Mouse (Mus musculus) lung, embryonic 14.5 days (tissue): ENCODE results near the gene Dennd4c. TPM values are rescaled to one million over a fixed set of nuclear protein-coding genes. Genes with fewer than 3 reads are reported as not detected.

ENCODE experiments used
- ATAC-seq: fragments of 200-750 bp; cut with Nextera tagmentation; 2 replicates; pipeline ENCODE4 v1.8.0; 2017; ENCODE audit warnings: mild to moderate bottlenecking, moderate TSS enrichment, moderate library complexity; ENCODE audit not compliant: insufficient read depth
- DNase-seq: peaks from one replicate; pipeline ENCODE4 v3.0.0-alpha.2; 2015
- H3K27ac ChIP-seq: fragments of 300-500 bp; sonication (generic); 2 replicates; pipeline ENCODE4 v1.5.1; 2014; ENCODE audit warnings: low read depth, mild to moderate bottlenecking, moderate library complexity
- H3K27me3 ChIP-seq: fragments of 300-500 bp; sonication (generic); 2 replicates; pipeline ENCODE4 v1.6.1; 2014; ENCODE audit warnings: low read length, control low read depth; ENCODE audit not compliant: insufficient read depth
- H3K36me3 ChIP-seq: fragments of 300-500 bp; sonication (generic); 2 replicates; pipeline ENCODE4 v1.6.1; 2014; ENCODE audit warnings: control low read depth; ENCODE audit not compliant: insufficient read depth
- H3K4me1 ChIP-seq: fragments of 300-500 bp; sonication (generic); 2 replicates; pipeline ENCODE4 v1.6.1; 2014; ENCODE audit warnings: antibody characterized with exemption, control low read depth; ENCODE audit not compliant: insufficient read depth
- H3K4me2 ChIP-seq: fragments of 300-500 bp; sonication (generic); 2 replicates; pipeline ENCODE4 v1.6.1; 2014; ENCODE audit warnings: mild to moderate bottlenecking
- H3K4me3 ChIP-seq: fragments of 300-500 bp; sonication (generic); 2 replicates; pipeline ENCODE4 v1.5.1; 2014; ENCODE audit warnings: low read depth, low read length
- H3K9ac ChIP-seq: fragments of 300-500 bp; sonication (generic); 2 replicates; pipeline ENCODE4 v1.6.1; 2014
- H3K9me3 ChIP-seq: fragments of 300-500 bp; sonication (generic); 2 replicates; pipeline ENCODE4 v1.6.1; 2016; ENCODE audit warnings: low read depth, low read length, control low read depth
- CTCF ChIP-seq: IDR thresholded peaks from 2 replicates; pipeline ENCODE4 v1.5.1; 2016; ENCODE audit warnings: antibody characterized with exemption, low read depth
- WGBS: fragments of 180-500 bp; shearing (Covaris S2); extraction: QIAGEN DNeasy Blood & Tissue Kit; methylation state at CpG from one replicate; pipeline ENCODE4 v1.1.7; 2014; 5-methylcytosine and 5-hydroxymethylcytosine counted together
- polyA plus RNA-seq: library from polyadenylated mRNA; unstranded; fragments of >200 nt; fragmentation: Nextera tagmentation; extraction: Ambion mirVana; gene quantifications from 2 replicates; pipeline ENCODE4 v1.2.1, GENCODE M21; 2014

Gene Dennd4c
- polyA plus RNA-seq, 1 experiment from 2014 or later: 13.6 TPM

GRCm38 (mm10) chr4:86864087-86864486 is 115.7 kb downstream of the Dennd4c start:
- Histone ChIP-seq H3K4me1 (no peaks in the 10 kb centered on the region), H3K9me3 (no peaks in the 10 kb centered on the region), H3K4me3 (no peak overlapping the region), H3K27ac (no peak overlapping the region), H3K4me2 (no peak overlapping the region), H3K36me3 (no peaks in the 10 kb centered on the region), H3K27me3 (no peaks in the 10 kb centered on the region), H3K9ac (no peak overlapping the region)
- WGBS: 80% methylated on average over 5 of the region's 5 CpGs
- DNase-seq (no peak), ATAC-seq (no peak)
- TF ChIP-seq CTCF: no peak

GRCm38 (mm10) chr4:86871988-86872387 is 123.6 kb downstream of the Dennd4c start:
- Histone ChIP-seq H3K9me3 (no peaks in the 10 kb centered on the region), H3K36me3 (no peaks in the 10 kb centered on the region), H3K9ac (no peak overlapping the region), H3K27ac (no peak overlapping the region), H3K4me3 (no peak overlapping the region), H3K27me3 (no peaks in the 10 kb centered on the region), H3K4me2 (no peak overlapping the region), H3K4me1 (no peaks in the 10 kb centered on the region)
- DNase-seq (no peak), ATAC-seq (no peak)
- no peak for TF ChIP-seq CTCF

- 45% methylated on average over 4 of the region's 4 CpGs for WGBS
- no peak overlapping the region for H3K9ac ChIP-seq
Measured at GRCm38 (mm10) chr4:86873072-86873471, 124.7 kb downstream of the Dennd4c start.

GRCm38 (mm10) chr4:86874146-86874847 is 125.9 kb downstream of the Dennd4c start, which contains the start of gene Acer2:
Gene Acer2 (plus strand): TSS chr4:86874396.
- TF ChIP-seq CTCF: peak; percentile 21; the same call in 1 of the 2 replicates
- ATAC-seq: peak; percentile 95

More at GRCm38 (mm10) chr4:86873072-86873471, 124.7 kb downstream of the Dennd4c start:
- TF ChIP-seq CTCF: no peak
- H3K4me3 ChIP-seq: no peak overlapping the region
- no peak overlapping the region for H3K27ac ChIP-seq
- H3K36me3 ChIP-seq: no peaks in the 10 kb centered on the region
- ATAC-seq (no peak), DNase-seq (no peak)
- no peaks in the 10 kb centered on the region for H3K9me3 ChIP-seq
- H3K4me1 ChIP-seq: no peaks in the 10 kb centered on the region
- H3K27me3 ChIP-seq: no peaks in the 10 kb centered on the region
- H3K4me2 ChIP-seq: no peak overlapping the region

GRCm38 (mm10) chr4:86879477-86879876 is 131.1 kb downstream of the Dennd4c start:
- 94% methylated on average over 2 of the region's 2 CpGs for WGBS
- Histone ChIP-seq H3K4me1 (no peaks in the 10 kb centered on the region), H3K9ac (no peak overlapping the region), H3K36me3 (no peaks in the 10 kb centered on the region), H3K4me3 (no peak overlapping the region), H3K9me3 (no peaks in the 10 kb centered on the region), H3K27me3 (no peaks in the 10 kb centered on the region), H3K4me2 (no peak overlapping the region), H3K27ac (no peak overlapping the region)
- DNase-seq: no peak
- no peak for ATAC-seq
- TF ChIP-seq CTCF: no peak

More at GRCm38 (mm10) chr4:86874146-86874847, 125.9 kb downstream of the Dennd4c start, which contains the start of gene Acer2:
- WGBS: under 1% methylated on average over 60 of the region's 60 CpGs
- DNase-seq: peak; percentile 87
- H3K9me3 ChIP-seq: no peaks in the 10 kb centered on the region
- no peaks in the 10 kb centered on the region for H3K27me3 ChIP-seq
- H3K9ac ChIP-seq: peak within 1 kb of the TSS; percentile 70
- H3K27ac ChIP-seq: no peak within 1 kb of the TSS
- peak within 1 kb of the TSS; percentile 97 for H3K4me2 ChIP-seq
- no peaks in the 10 kb centered on the region for H3K36me3 ChIP-seq
- peak within 1 kb of the TSS; percentile 68 for H3K4me3 ChIP-seq
- H3K4me1 ChIP-seq: no peaks in the 10 kb centered on the region

- Histone ChIP-seq H3K4me2 (no peak overlapping the region), H3K4me3 (no peak overlapping the region), H3K36me3 (no peaks in the 10 kb centered on the region), H3K9ac (no peak overlapping the region), H3K27ac (no peak overlapping the region), H3K4me1 (peaks cover 5% of the 10 kb centered on the region; the same call in 1 of the 2 replicates), H3K9me3 (no peaks in the 10 kb centered on the region), H3K27me3 (no peaks in the 10 kb centered on the region)
- WGBS: 82% methylated on average over 4 of the region's 4 CpGs
- ATAC-seq: no peak
- no peak for DNase-seq
- TF ChIP-seq CTCF: no peak
Measured at GRCm38 (mm10) chr4:86881178-86881577, 132.8 kb downstream of the Dennd4c start.

- no peak for ATAC-seq
- H3K4me1 ChIP-seq: peaks cover 5% of the 10 kb centered on the region; the same call in 1 of the 2 replicates
- no peak overlapping the region for H3K4me3 ChIP-seq
- no peak for DNase-seq
- WGBS: 50% methylated on average over 2 of the region's 2 CpGs
- no peaks in the 10 kb centered on the region for H3K36me3 ChIP-seq
- H3K27ac ChIP-seq: no peak overlapping the region
- no peaks in the 10 kb centered on the region for H3K27me3 ChIP-seq
- no peaks in the 10 kb centered on the region for H3K9me3 ChIP-seq
- no peak overlapping the region for H3K9ac ChIP-seq
- H3K4me2 ChIP-seq: no peak overlapping the region
- no peak for TF ChIP-seq CTCF
Measured at GRCm38 (mm10) chr4:86882413-86882812, 134.1 kb downstream of the Dennd4c start.
